Mouse (Mus musculus) cerebellum, adult 9-10 months (tissue): ENCODE results near the gene Ung.
A peak's percentile ranks its signal among the peaks of the same experiment; 100 is the strongest.

ENCODE experiments used
- DNase-seq: peaks from one replicate; pipeline ENCODE4 v3.0.0; 2022

Ung gene

DNA sequence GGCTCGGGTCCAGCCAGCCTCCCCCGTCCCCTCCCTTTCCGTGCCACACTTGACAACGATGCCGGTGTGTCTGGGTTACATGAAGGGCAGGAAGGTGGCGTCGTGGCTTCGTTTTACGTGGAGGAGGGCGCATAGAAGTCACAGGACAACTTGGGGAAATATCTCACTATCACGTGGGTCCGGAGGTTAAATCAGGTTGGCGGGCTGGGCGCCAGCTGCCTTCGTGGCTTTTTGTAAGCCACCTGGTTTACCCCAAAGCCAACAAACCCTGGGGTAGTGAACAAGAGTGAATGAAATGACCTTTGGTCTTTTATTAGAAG is 1.3 kb downstream of the Ung start:
- DNase-seq, result peak; percentile 73

DNA sequence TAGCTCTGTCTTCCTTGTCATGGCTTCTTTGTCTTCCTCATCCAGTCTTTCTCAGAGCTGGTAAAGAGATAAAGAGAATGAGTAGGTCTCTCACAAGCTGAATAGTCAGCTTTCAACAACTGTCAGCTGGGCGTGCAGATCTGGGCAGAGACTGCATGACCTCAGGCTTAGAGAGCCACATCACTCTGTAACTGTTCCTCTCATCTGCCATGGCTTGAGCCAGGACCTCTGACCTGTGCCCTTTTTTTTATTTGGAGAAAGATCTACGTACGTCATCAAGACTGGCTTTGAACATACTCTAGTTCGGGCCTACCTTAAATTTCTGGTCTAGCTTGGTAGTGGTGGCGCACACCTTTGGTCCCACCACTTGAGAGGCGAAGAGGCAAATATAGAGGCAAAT is 2.7 kb downstream of the Ung start:
- DNase-seq, result no peak

DNA sequence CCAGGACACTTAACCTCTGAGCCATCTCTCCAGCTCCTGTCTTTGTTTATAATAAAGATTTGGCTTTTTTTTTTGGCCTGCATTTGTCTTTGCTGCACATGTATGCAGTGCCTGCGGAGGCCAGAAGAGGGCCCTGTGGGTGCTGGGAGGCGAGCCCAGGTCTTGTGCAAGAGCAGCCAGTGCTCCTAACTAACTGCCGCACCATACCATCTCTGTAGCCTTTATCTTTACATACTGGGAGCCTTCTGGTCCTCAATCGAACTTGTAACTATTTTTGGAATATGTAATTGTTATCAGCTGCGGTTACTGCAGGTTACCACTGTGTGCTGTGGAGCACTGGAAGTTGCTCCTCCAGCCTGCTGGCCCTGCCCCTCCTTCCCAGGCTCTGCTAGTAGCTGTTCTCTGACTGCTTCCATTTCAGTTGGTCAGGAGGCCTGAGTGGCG is 3.9 kb downstream of the Ung start:
- no peak for DNase-seq

DNA sequence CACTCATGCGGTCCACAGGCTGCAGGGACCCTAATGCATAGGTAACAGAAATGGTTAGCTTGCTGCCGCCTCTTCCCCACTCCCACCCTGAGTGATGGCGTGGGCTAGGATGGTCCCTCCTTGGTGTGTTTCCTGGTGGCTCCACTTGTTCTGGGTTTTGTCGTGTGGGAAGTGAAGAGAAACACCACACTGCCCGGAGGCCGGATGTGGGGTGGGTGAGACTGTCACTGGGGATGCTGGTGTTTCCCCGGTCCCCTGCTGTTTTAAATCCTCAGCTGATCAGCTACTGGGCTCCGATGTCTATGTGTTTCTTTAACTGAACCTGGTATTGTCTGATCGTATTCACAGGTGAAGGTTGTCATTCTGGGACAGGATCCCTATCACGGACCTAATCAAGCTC is 5.3 kb downstream of the Ung start:
- DNase-seq, result no peak

DNA sequence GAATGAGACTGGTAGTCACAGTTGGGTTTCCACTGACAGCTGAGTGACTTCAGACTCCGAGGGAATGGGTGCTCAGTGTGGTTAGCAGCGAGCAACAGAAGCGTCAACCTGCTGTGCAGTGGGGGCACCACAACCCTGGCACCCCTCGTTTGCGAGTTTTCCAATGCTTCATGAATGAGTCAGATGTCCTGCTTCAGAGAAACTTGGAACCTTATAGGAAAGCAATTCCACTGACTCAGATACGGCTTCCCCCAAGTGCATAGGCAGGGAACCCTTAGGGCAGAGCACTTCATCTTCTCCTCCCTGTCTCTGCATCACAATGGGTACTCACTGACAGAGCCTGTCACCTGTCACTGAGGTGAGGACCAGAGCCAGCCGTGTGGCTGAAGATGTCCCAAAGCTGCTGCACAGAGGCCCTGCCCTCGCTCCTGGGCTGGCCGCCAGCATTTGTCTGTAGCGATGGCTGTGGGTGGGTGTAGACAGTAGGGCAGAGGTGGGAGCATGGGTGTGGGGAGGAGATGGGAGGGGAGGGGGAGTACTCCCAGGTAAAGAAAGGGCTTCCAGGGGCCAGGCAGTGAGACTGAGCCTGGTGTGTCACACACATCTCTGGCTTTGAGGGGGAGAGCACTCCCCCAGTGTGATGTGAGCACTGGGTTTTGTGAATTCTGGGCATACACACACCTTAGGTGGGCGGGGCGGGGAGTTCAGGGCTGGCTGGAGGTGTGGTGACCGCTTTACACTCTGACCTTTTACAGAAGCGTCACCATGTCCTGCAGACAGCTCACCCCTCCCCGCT is 7.5 kb downstream of the Ung start:
- DNase-seq, result no peak

DNA sequence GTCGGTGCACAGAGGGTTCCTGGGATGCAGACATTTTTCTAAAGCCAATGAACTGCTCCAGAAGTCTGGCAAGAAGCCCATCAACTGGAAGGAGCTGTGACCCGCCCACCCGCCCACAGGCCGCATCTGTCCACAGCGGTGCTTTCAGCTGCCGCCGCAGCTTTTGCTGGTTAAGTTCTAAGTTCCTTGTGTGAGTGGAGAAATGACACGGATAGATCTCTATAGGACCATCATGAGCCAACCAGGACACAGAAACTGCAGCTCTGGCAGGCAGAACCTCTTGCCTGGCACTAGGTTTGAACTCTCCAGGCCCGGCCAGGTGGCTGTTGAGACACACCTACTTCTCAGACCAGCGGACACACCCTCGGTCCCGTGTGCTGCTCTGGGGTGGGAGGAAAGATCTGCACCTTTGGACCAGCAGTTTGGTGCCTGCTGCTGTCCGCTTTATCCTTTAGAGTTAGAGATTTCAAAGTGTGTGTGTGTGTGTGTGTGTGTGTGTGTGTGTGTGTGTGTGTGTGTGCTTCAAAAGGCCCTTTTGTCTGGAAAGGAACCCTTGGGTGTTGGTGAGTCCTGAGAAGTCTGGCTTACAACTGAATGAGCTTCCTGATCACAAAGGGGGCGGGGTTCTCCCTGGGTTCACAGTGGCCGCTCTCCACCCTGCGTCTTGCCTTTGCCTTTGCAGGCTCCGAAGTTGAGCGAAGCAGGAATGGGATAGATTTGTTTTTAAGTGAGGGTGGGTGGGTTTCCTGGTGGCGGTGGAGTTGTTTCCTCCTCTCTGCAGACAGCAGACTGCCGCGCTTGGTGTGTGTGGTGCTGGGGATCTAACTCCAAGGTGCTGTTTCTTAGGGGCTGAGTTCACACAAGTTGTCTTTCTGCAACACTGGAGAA is 8.3 kb downstream of the Ung start:
- DNase-seq, result no peak

DNA sequence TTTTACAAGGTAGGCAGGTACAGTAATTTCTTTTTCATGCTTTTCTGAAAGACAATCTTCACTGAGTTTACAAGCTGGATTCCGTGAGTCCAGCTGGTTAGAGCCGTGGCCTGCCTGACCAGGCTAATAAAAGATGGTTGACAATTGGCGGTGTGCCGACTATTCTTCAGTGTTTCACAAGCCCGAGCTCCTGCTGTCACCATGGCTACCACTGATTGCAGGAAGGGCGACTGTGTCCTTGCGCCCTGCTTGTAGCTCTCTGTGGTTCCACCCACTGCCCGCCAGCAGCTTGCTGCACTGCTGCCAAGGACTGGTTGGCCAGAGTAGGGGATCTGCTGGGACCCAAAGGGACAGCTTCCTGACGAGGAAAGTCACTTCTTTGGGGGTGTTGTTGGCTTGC is 9.0 kb downstream of the Ung start:
- peak; percentile 54 for DNase-seq

DNA sequence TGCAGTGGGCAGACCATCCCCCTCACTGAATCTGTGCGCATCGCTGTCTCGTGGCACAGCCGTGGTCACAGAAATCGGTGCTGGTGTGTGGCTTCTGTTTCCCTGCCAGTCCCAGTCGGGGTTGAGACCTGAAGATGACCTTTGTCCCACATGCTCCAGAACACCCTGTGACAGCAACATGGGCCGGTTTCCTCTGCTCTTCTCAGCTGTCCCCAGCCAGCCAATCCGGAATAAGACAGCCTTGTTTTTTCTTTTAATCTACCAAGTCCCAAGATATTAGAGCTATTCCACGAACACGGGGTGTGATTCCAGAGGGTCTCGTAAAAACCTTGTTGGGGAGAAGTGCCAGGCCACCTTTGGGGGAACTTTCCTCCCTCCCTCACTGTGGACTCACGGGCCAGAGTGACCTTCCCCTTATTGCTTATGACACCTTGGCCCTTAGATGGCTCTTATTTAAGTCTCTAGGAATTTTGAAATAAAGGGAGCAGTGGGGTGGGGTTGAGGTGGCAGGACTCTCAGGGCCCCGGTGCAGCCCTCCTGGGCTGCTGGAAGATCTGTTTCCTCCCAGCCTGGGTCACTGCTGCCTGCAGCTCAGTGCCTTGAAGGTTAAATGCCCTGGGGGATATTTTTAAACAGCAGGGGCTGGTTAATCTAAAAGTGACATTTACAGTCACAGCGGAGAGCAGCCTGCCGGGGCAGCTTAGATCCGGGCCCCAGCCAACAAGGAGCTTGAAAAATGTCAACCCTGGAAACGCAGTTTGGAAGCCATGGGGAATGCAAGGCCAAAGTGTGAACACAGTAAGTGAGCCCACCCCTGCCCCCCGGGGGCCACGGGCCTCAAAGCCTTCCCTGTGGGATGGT is 16.1 kb downstream of the Ung start, which contains the start of gene Acacb:
Acacb (plus strand) TSS at position 508 of the 861 bp plus-strand sequence.
- DNase-seq, result no peak

DNA sequence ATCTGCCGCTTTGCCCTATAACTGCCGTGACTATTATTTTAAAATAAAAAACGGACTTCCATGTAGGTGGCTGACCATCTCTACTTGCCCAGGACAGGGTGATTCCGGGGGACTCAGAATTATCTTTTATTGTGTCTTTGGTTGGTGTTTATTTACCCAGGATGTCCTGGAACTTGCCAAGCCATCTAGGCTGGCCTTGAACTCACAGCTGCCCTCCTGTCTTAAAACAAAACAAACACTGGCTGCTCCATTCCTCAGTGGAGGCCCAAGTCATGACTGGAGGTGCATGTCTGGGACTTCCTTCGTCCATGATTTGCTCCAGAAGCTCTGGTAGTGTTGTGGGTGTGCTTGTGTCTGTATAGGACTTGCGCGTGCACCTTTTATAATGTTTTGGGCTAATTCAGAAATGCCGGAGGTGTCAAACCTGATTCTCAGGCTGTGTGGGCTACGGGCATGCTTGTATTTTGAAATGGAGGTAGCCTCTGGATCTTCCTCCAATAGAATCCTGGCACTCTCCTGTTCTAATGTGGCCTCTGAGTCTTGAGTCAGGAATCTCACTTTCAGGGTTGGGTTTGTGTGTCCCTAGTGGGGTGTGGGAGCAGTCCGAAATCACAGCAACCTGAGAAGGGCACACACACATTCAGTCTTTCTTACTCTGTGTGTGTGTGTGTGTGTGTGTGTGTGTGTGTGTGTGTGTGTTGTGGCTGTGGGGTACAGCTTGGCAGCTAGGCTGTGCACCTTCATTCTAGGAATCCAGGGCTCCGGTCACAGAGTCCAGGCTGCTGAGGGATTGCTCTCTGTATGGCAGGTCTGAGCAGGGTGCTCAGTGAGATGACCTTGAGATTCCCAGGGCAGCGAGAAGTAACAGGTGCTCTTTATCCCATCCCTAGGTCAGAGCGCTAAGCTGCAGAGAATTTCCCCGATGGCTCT is 17.1 kb downstream of the Ung start:
- no peak for DNase-seq

DNA sequence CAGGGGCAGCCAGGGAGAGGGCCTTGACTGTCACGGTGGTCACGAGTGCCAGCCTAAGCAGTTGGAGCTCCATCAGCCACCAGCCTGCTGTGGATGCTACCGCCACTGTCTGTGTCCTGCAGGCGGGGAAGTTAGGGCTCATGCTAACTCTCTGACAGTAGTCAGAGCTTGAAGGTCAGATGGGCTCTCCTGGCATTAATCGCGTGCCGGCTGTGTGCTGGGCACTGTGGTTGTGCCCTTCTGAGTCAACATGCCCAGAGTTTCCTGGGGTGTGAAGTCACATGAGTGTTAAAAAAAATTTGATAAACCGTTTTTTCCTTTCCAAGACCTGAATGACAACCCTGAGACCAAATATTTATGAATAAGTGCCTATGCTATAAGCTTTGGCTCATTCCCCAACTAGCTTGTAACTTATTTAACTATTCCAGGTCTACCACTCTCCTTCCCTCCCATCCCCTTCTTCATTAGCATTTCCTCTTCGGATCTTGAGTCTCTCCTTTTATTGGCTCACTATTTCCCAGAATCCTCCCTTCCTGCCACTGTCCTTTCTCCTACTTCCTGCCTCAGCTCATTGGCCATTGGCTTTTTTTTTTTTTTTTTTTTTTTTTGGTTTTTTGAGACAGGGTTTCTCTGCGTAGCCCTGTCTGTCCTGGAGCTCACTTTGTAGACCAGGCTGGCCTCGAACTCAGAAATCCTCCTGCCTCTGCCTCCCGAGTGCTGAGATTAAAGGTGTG is 22.3 kb downstream of the Ung start:
- no peak for DNase-seq

DNA sequence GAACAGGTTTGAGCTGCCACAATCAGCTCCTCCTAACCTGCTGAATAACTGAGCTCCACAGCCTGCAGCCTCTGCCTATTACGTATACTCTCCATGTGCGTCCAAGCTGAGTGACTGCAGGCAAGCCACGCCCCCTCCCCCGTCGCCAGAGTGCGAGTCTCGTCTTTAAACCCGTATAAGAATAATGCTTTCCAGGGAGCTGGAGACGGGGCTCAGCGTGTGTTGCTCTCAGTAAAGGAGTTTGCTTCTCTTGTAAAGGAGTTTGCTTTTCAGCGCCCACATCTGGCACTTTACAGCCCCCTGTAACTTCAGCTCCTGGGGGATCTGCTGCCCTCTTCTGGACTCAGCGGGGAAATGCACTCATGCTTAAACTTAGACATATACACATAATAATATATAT is 23.3 kb downstream of the Ung start:
- DNase-seq, result no peak

DNA sequence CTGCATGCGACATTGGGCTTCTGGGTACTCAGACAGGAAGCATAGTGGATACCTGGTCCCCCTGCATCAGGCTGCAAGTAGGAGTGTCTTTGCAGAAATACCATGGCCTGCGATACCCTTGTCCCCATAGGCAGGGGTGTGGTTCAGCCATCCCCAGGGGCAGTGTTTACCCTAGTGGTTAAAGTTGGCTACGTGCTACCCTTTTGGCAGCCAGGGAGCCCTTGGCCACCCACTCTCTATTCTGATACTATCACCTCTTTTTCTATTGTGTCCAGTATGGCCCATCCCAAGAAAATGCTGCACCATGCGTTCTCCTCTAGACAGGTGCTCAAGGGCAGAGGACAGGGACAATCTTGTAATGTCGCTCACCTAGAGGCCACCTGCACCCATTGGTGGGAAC is 24.6 kb downstream of the Ung start:
- no peak for DNase-seq

DNA sequence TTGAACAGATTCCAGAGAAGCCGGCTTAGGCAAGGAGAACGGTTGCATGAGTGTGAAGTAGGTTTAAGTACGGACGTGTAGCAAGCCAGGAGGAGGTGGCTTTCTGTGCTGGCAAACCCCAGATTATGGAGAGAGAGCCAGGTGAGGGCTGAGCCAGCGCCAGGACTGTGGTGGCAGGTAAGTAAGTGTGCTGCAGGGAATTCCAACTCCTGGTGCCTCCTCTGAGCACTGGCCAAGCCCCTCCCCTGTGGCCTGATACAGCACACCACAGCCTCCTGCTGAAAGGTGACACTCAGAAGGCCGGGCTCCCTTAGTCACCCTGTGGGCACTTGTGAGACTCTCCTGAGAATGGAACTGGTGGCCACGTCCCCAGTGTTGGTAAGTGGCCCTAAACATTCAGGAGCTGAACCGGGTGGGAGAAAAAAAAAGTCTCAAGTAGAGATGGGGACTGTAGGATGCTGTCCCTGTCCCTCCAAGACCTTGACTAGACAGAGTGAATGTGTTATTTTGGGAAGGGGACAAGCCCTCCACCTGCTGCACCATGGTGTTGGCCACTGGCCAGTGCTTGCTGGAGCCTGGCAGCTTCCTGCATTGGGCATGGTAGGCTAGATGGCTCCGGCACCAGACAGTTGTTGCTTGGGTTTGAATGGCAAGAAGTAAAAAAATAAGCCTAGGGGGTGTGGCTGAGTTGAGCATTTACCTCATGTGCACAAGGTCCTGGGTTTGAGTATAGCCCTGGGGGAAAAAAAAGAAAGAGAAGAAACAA is 25.2 kb downstream of the Ung start:
- DNase-seq, result no peak

DNA sequence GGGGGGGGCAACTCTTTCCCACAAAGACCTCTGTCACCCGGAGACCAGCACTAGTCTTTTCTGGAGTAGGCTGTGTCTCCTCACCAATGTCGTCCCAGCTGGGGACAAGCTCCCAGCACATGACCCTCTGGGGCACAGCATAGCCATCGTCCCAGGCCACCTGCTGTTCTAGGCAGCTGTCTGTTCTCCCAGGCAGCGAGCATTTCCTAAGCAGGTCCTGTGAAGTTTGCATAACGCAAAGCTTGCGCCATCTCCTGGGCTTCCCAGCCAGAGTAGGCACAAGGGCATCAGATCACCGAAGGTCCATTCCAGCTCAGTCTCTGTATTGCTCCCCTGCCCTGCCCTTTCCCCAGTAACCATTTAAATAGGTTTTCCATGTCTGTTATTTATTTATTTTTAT is 27.1 kb downstream of the Ung start:
- DNase-seq, result no peak

DNA sequence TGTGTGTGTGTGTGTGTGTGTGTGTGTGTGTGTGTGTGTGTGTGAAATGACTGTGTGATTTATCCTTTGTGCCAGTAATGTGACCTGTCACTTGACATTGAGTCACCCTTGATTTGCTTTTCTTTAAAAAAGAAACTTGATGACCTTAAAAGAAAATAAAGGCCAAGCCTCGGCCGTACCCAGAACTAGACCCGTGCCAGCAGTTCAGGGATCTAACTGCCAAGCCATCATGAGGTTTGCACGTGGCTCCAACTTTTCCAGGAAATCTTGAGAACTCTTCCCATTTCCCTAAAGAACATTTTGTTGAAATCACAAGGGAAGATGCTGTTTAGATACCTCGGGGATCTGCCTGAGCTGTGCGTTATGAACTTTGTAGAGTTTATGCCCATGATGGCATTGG is 31.2 kb downstream of the Ung start:
- DNase-seq, result no peak

DNA sequence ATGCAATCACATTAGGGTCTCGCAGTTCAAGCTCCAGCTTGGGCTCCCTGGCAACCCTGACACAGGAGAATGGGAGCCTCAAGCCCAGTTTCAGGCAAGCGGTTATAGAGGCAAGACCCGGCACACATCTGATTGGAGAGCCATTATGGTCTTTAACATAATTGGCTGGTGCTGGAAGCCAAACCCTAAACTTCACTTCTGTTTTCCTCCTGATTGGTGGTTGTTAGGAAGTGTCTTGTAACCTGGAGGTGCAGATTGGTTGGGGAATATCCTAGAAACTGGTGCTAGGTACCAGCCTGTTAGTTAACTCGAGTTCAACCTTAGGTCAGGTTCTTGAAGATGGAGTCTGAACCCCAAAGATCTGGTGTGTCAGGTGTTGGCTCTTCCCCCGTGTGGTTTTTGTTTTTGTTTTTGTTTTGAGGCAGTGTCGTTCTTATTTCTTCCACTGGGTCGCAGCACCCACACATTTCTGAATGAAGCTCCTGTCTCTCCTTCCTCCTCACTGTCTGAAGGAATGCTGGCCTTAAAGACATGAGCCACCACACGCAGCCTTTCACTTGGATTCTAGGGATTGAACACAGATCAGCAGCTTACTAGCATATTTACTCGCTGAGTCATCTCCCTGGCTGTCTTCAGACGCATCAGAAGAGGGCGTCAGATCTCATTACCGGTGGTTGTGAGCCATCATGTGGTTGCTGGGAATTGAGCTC is 32.1 kb downstream of the Ung start:
- DNase-seq, result no peak

DNA sequence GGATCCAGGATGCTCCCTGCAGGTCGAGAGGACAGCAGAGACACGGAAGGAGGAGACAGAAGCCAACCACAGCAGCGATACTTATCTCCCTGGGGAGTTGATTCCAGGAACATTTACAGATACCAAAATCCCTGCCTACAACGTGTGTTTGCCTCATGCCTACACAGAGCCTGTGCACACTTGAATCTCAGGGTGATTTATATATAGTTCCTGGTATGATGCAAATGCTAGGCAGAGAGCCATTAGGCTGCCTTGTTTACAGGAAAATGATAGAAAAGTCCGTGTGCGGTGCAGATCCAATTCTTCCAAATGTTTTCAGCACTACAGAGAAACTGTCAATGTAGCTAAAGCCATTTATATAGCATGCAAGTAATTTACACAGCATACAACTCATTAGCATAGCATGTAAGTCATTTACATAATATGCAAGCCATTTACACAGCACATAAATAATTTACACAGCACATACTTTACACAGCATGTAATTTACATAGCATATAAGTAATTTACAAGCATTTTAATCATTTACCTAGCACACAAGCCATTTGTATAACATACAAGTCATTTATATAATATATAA is 33.0 kb downstream of the Ung start:
- DNase-seq, result no peak

DNA sequence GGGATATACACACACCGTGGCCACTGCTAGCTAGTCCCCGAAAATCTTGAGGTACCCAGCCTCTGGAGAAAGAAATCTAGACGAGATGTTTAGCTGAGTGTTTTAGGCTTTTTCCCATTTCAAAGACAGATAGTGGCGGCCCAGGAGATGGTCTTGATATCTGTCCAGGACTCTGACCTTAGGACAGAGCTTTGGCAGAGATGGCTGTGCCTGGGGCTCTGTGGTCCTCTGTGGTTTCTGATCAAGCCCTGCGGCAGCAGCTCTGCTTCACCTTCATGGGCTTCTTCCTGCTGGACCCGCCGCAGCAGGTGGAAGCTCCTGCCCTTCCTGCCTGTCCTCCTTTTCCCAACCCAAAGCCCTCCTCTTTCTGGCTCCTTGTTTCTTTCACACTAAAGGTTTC is 40.2 kb downstream of the Ung start:
- DNase-seq, result no peak

DNA sequence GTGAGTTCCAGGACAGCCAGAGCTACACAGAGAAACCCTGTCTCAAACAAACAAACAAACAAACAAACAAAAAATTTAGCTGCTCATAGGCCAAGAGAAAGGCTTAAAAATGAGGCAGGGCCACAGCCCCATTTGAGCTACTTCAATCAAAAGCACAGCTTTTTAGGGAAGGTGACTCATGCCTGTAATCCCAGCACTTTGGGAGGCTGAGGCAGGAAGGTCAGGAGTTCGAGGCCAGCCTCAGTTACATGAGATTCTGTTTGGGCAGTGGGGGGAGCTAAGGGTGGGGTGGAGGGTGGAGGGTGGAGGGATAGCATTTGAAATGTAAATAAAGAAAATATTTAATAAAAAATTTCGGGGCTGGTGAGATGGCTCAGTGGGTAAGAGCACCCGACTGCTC is 42.8 kb downstream of the Ung start:
- DNase-seq, result no peak

DNA sequence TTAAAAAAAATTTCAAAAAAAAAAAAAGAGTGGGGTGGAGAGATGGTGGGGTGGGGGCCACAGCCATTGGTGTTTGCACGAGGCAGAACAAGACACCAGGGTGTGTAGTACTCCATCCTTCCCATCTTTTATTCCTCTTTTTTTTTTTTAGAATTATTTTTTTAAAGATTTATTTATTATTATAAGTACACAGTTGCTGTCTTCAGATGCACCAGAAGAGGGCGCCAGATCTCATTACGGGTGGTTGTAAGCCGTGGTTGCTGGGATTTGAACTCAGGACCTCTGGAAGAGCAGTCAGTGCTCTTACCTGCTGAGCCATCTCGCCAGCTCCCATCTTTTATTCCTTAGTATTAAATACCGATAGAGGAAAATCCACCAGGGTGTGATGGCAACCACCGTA is 43.3 kb downstream of the Ung start:
- DNase-seq, result no peak
